Comparison of ENCODE assay signal across 11 mouse cellular contexts in the genomic region with DNA sequence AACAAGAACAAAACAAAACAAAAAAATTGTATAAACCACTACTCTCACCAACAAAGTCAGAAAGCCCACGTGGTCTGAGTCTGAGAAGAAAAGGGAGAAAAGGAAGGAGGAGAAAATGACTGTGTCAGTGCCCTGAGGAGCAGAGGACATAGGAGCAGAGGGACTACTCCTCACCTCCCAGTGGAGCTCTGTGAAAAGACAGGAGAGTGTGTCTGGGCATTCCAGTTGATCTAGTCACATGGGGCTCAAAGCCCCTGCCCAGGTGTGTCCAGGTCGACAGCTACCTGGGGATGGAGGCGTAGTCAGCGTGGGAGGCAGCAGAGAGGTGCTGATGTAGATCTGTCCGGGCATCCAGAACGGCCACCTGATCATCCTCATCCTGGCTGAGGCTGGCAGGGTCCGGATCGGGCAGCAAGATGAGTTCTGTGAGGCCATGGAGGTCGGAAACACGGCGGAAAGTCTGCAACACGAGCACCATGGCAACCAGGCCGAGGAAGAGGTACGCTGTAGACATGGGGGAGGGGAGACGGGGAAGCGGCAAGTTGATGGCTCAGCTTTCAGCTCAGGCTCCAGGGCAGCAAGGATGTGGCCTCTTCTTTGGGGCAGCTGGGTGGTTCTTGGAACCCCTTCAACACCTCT. TPM values are rescaled to one million over a fixed set of nuclear protein-coding genes. Genes with fewer than 3 reads are reported as not detected.
DNase-seq lines count a peak whose midpoint lies in the region; ATAC-seq lines count a peak whose summit lies in the region.
"Had no signal": no experiment of that assay in that cellular context is flagged by ENCODE, and none has a peak within 500 bp of the region (broad histone marks: within the 10 kb centered on the region; RNA-seq: fewer than 3 reads in every experiment).

No protein-coding gene starts in this region.

- no peak overlapping the region for H3K4me3 ChIP-seq in lung, embryonic 15.5 days
- no peak overlapping the region for H3K4me3 ChIP-seq in hindbrain, embryonic 13.5 days
- no peak overlapping the region for H3K4me3 ChIP-seq in neural tube, embryonic 12.5 days
- H3K4me3 ChIP-seq: gastrocnemius, adult 2 months had no signal

- intact Hi-C loops in heart, postnatal 14 days (cut with DNase I): no loop called here

- peaks cover 3% of the 10 kb centered on the region; the same call in 1 of the 2 replicates for H3K9me3 ChIP-seq in lung, embryonic 15.5 days
- H3K9me3 ChIP-seq in hindbrain, embryonic 13.5 days: no peaks in the 10 kb centered on the region
- H3K9me3 ChIP-seq in neural tube, embryonic 12.5 days: peaks cover 5% of the 10 kb centered on the region; the same call in 1 of the 2 replicates

- H3K27me3 ChIP-seq in lung, embryonic 15.5 days: no peaks in the 10 kb centered on the region
- peaks cover 13% of the 10 kb centered on the region for H3K27me3 ChIP-seq in hindbrain, embryonic 13.5 days
- no peaks in the 10 kb centered on the region for H3K27me3 ChIP-seq in neural tube, embryonic 12.5 days (replicated peaks)

- H3K4me2 ChIP-seq in lung, embryonic 15.5 days: peak overlapping the region; percentile 34
- H3K4me2 ChIP-seq in hindbrain, embryonic 13.5 days: peak overlapping the region; percentile 35
- H3K4me2 ChIP-seq in neural tube, embryonic 12.5 days (replicated peaks): peak overlapping the region; percentile 46

- no peak overlapping the region for H3K27ac ChIP-seq in lung, embryonic 15.5 days
- no peak overlapping the region for H3K27ac ChIP-seq in hindbrain, embryonic 13.5 days
- H3K27ac ChIP-seq in neural tube, embryonic 12.5 days: no peak overlapping the region
- H3K27ac ChIP-seq: gastrocnemius, adult 2 months had no signal

- whole genome bisulfite sequencing in lung, embryonic 15.5 days: 13% methylated on average over 16 of the region's 16 CpGs
- WGBS in hindbrain, embryonic 13.5 days: 10% methylated on average over 16 of the region's 16 CpGs
- WGBS in neural tube, embryonic 12.5 days: 15% methylated on average over 16 of the region's 16 CpGs

- H3K4me1 ChIP-seq in lung, embryonic 15.5 days: peaks cover 5% of the 10 kb centered on the region
- H3K4me1 ChIP-seq in hindbrain, embryonic 13.5 days (replicated peaks): peaks cover 9% of the 10 kb centered on the region
- peaks cover 9% of the 10 kb centered on the region for H3K4me1 ChIP-seq in neural tube, embryonic 12.5 days

- no peak for ATAC-seq in lung, embryonic 15.5 days (ENCODE audit: borderline replicate concordance, extremely low read depth, low FRiP score, low TSS enrichment)
- ATAC-seq in hindbrain, embryonic 13.5 days (ENCODE audit: low FRiP score): no peak
- no peak for ATAC-seq in neural tube, embryonic 12.5 days (ENCODE audit: low FRiP score, low read depth)
- ATAC-seq: lung, postnatal 0 days had no signal

- no peak for DNase-seq in lung, postnatal 10 days
- peak; percentile 75 for DNase-seq in embryo, embryonic 11 days
- no peak for DNase-seq in heart, postnatal 14 days
- no peak for DNase-seq in layer of hippocampus, postnatal 10 days (ENCODE audit: low spot score in 2 of 2)
- DNase-seq in gastrocnemius, postnatal 10 days: no peak
- DNase-seq: gastrocnemius, adult 2 months; kidney, postnatal 10 days had no signal

- no peaks in the 10 kb centered on the region for H3K36me3 ChIP-seq in lung, embryonic 15.5 days
- no peaks in the 10 kb centered on the region for H3K36me3 ChIP-seq in hindbrain, embryonic 13.5 days
- no peaks in the 10 kb centered on the region for H3K36me3 ChIP-seq in neural tube, embryonic 12.5 days

- no peak overlapping the region for H3K9ac ChIP-seq in lung, embryonic 15.5 days
- H3K9ac ChIP-seq in hindbrain, embryonic 13.5 days: peak overlapping the region; percentile 46; the same call in 1 of the 2 replicates
- peak overlapping the region; percentile 33; the same call in 1 of the 2 replicates for H3K9ac ChIP-seq in neural tube, embryonic 12.5 days

RNA-seq across cellular contexts. Expression of a gene that starts 7.4 kb away (rescaled TPM):
- 1.7 and 2.0 TPM in 2 replicates for polyA plus RNA-seq in lung, embryonic 15.5 days (2015; fragmentation: Nextera tagmentation; extraction: Ambion mirVana)
- polyA plus RNA-seq in hindbrain, embryonic 13.5 days (2015; fragmentation: Nextera tagmentation; extraction: Ambion mirVana): 0.43 and 0.57 TPM in 2 replicates
- 0.39 and 0.66 TPM in 2 replicates for polyA plus RNA-seq in neural tube, embryonic 12.5 days (2016; fragmentation: Nextera tagmentation; extraction: Ambion mirVana)
- total RNA-seq in heart, postnatal 14 days (2021): 1 to 10 TPM; 3.8 to 4.4 TPM
- total RNA-seq in layer of hippocampus, postnatal 10 days (2021): 1 to 10 TPM; 2.9 to 3.5 TPM
- total RNA-seq in gastrocnemius, postnatal 10 days (2021): 1 to 10 TPM; 2.9 to 5.0 TPM

RNA-seq across cellular contexts. Expression of a gene that starts 11.0 kb away (rescaled TPM):
- 0.86 and 1.0 TPM in 2 replicates for polyA plus RNA-seq in lung, embryonic 15.5 days (2015; fragmentation: Nextera tagmentation; extraction: Ambion mirVana)
- polyA plus RNA-seq in hindbrain, embryonic 13.5 days (2015; fragmentation: Nextera tagmentation; extraction: Ambion mirVana): 2.0 and 3.6 TPM in 2 replicates
- polyA plus RNA-seq in neural tube, embryonic 12.5 days (2016; fragmentation: Nextera tagmentation; extraction: Ambion mirVana): 1.1 and 1.8 TPM in 2 replicates
- total RNA-seq in heart, postnatal 14 days (2021): under 1 TPM; 0.32 to 0.60 TPM
- total RNA-seq in layer of hippocampus, postnatal 10 days (2021): 1 to 10 TPM; 2.5 to 2.9 TPM
- total RNA-seq in gastrocnemius, postnatal 10 days (2021): under 1 TPM; 0.16 to 0.56 TPM

RNA-seq across cellular contexts. Expression of a gene that starts 13.3 kb away (rescaled TPM):
- polyA plus RNA-seq in lung, embryonic 15.5 days (2015; fragmentation: Nextera tagmentation; extraction: Ambion mirVana): 133 and 134 TPM in 2 replicates
- 79.0 and 79.8 TPM in 2 replicates for polyA plus RNA-seq in hindbrain, embryonic 13.5 days (2015; fragmentation: Nextera tagmentation; extraction: Ambion mirVana)
- 80.2 and 82.0 TPM in 2 replicates for polyA plus RNA-seq in neural tube, embryonic 12.5 days (2016; fragmentation: Nextera tagmentation; extraction: Ambion mirVana)
- 10 to 100 TPM; 62.0 to 68.3 TPM for total RNA-seq in heart, postnatal 14 days (2021)
- 10 to 100 TPM; 42.8 to 47.8 TPM for total RNA-seq in layer of hippocampus, postnatal 10 days (2021)
- total RNA-seq in gastrocnemius, postnatal 10 days (2021): 10 to 100 TPM; 48.8 to 50.6 TPM

RNA-seq across cellular contexts. Expression of a gene that starts 23.4 kb away (rescaled TPM):
- polyA plus RNA-seq in lung, embryonic 15.5 days (2015; fragmentation: Nextera tagmentation; extraction: Ambion mirVana): 13.1 and 14.4 TPM in 2 replicates
- 1.7 and 2.1 TPM in 2 replicates for polyA plus RNA-seq in hindbrain, embryonic 13.5 days (2015; fragmentation: Nextera tagmentation; extraction: Ambion mirVana)
- polyA plus RNA-seq in neural tube, embryonic 12.5 days (2016; fragmentation: Nextera tagmentation; extraction: Ambion mirVana): 1.6 and 1.7 TPM in 2 replicates
- total RNA-seq in heart, postnatal 14 days (2021): 1 to 10 TPM; 2.0 to 2.2 TPM
- total RNA-seq in layer of hippocampus, postnatal 10 days (2021): under 1 TPM in 1 of 2 experiments, not detected in 1; 0.29 TPM
- 1 to 10 TPM in 1 of 2 experiments, under 1 TPM in 1; 0.72 to 1.3 TPM for total RNA-seq in gastrocnemius, postnatal 10 days (2021)

RNA-seq across cellular contexts. Expression of a gene that starts 44.4 kb away (rescaled TPM):
- polyA plus RNA-seq in lung, embryonic 15.5 days (2015; fragmentation: Nextera tagmentation; extraction: Ambion mirVana): 267 and 270 TPM in 2 replicates
- polyA plus RNA-seq in hindbrain, embryonic 13.5 days (2015; fragmentation: Nextera tagmentation; extraction: Ambion mirVana): 303 and 305 TPM in 2 replicates
- 326 and 327 TPM in 2 replicates for polyA plus RNA-seq in neural tube, embryonic 12.5 days (2016; fragmentation: Nextera tagmentation; extraction: Ambion mirVana)
- total RNA-seq in heart, postnatal 14 days (2021): 100 to 1,000 TPM; 142 to 149 TPM
- total RNA-seq in layer of hippocampus, postnatal 10 days (2021): 100 to 1,000 TPM; 176 to 182 TPM
- total RNA-seq in gastrocnemius, postnatal 10 days (2021): 100 to 1,000 TPM; 184 to 185 TPM
